Mouse (Mus musculus) C2C12 (cell line): ENCODE results near the gene Hspa1b. TPM values are rescaled to one million over a fixed set of nuclear protein-coding genes. Genes with fewer than 3 reads are reported as not detected.
"Not testable (repeated sequence)": the region's sequence is repeated elsewhere in the genome, so short reads cannot be mapped to it uniquely, and the experiment has no call there.

Experiments
- H3K27me3 ChIP-seq: one replicate; pipeline ENCODE4 v1.6.1; 2011; ENCODE audit not compliant: control insufficient read depth, insufficient read depth, insufficient read length
- H3K36me3 ChIP-seq: one replicate; pipeline ENCODE4 v1.6.1; 2011; ENCODE audit not compliant: control insufficient read depth, insufficient read depth
- H3K4me3 ChIP-seq: one replicate; pipeline ENCODE4 v1.5.1; 2011; ENCODE audit warnings: mild to moderate bottlenecking, control low read depth; ENCODE audit not compliant: poor library complexity, insufficient read depth, severe bottlenecking
- H3K79me2 ChIP-seq: one replicate; pipeline ENCODE4 v1.6.1; 2011; ENCODE audit not compliant: control insufficient read depth, insufficient read depth
- H3K79me3 ChIP-seq: one replicate; pipeline ENCODE4 v1.6.1; 2011; ENCODE audit warnings: low read depth, control low read depth
- H3ac ChIP-seq: one replicate; pipeline ENCODE3; 2011; ENCODE audit warnings: low read depth; ENCODE audit not compliant: control insufficient read depth, insufficient read length
- CEBPB ChIP-seq: IDR thresholded peaks from one replicate; pipeline ENCODE4 v1.6.1; 2011; ENCODE audit warnings: low read depth, mild to moderate bottlenecking, control low read depth, moderate library complexity
- CTCF ChIP-seq: IDR thresholded peaks from one replicate; pipeline ENCODE4 v1.5.1; 2011; ENCODE audit not compliant: control insufficient read depth, insufficient read depth, insufficient read length
- FOSL1 ChIP-seq: IDR thresholded peaks from one replicate; pipeline ENCODE4 v1.8.0; 2011; ENCODE audit warnings: mild to moderate bottlenecking, low read length; ENCODE audit not compliant: poor library complexity, insufficient read depth, severe bottlenecking
- MAX ChIP-seq: IDR thresholded peaks from one replicate; pipeline ENCODE4 v1.6.1; 2011; ENCODE audit warnings: mild to moderate bottlenecking, control low read depth
- MYOD1 ChIP-seq: IDR thresholded peaks from one replicate; pipeline ENCODE4 v1.6.1; 2011; ENCODE audit warnings: low read depth; ENCODE audit not compliant: control insufficient read depth, insufficient read length
- MYOG ChIP-seq: IDR thresholded peaks from one replicate; pipeline ENCODE4 v1.6.1; 2011; ENCODE audit not compliant: control insufficient read depth, insufficient read length; ENCODE audit errors: extremely low read depth
- USF1 ChIP-seq: IDR thresholded peaks from one replicate; pipeline ENCODE4 v1.6.1; 2011; ENCODE audit warnings: low read depth, mild to moderate bottlenecking, control low read depth, moderate library complexity
- polyA plus RNA-seq: library from polyadenylated mRNA; unstranded; fragments of >200 nt; fragmentation: generic; extraction: Trizol; gene quantifications from one replicate; pipeline ENCODE4 v1.2.1, GENCODE M21; 2012; ENCODE audit warnings: missing spikeins

Hspa1b gene
- polyA plus RNA-seq, 1 experiment = 22.6 TPM

- Histone ChIP-seq H3ac (peak within 1 kb of the TSS; percentile 89), H3K27me3 (no peaks in the 10 kb centered on the region), H3K36me3 (peaks cover 24% of the 10 kb centered on the region), H3K79me2 (peaks cover 62% of the 10 kb centered on the region), H3K79me3 (peaks cover 43% of the 10 kb centered on the region), H3K4me3 (peak within 1 kb of the TSS; percentile 98)
- TF ChIP-seq MYOD1 (no peak), MYOG (no peak), USF1 (no peak), FOSL1 (no peak), CEBPB (no peak), CTCF (no peak), MAX (peak; percentile 67)
Observed at GRCm38 (mm10) chr17:34981690-34982180, 22.7 kb upstream of the Hspa1b start, which contains the start of gene Lsm2. Gene Lsm2, plus strand, starts transcription at chr17:34981862.

GRCm38 (mm10) chr17:34980655-34981054 lies 21.6 kb upstream of the Hspa1b start:
- TF ChIP-seq FOSL1 = no peak
- TF ChIP-seq MYOG = no peak
- no peak for TF ChIP-seq CTCF
- no peak for TF ChIP-seq MAX
- TF ChIP-seq CEBPB = no peak
- Histone ChIP-seq H3K79me2 (peaks cover 60% of the 10 kb centered on the region), H3K4me3 (peak overlapping the region; percentile 98), H3K79me3 (peaks cover 43% of the 10 kb centered on the region), H3K36me3 (peaks cover 13% of the 10 kb centered on the region), H3K27me3 (no peaks in the 10 kb centered on the region), H3ac (peak overlapping the region; percentile 83)

GRCm38 (mm10) chr17:34979631-34980030 lies 20.6 kb upstream of the Hspa1b start:
- H3K4me3 ChIP-seq = no peak overlapping the region
- no peak overlapping the region for H3ac ChIP-seq
- no peaks in the 10 kb centered on the region for H3K27me3 ChIP-seq
- TF ChIP-seq CTCF (no peak), MAX (no peak), MYOD1 (no peak), MYOG (no peak), FOSL1 (no peak), USF1 (no peak), CEBPB (no peak)
- peaks cover 38% of the 10 kb centered on the region for H3K79me3 ChIP-seq
- H3K36me3 ChIP-seq = peaks cover 3% of the 10 kb centered on the region
- peaks cover 50% of the 10 kb centered on the region for H3K79me2 ChIP-seq

- H3K4me3 ChIP-seq = no peak overlapping the region
- peaks cover 26% of the 10 kb centered on the region for H3K79me3 ChIP-seq
- peaks cover under 1% of the 10 kb centered on the region for H3K36me3 ChIP-seq
- H3K79me2 ChIP-seq = peaks cover 36% of the 10 kb centered on the region
- H3ac ChIP-seq = no peak overlapping the region
- no peaks in the 10 kb centered on the region for H3K27me3 ChIP-seq
- no peak for TF ChIP-seq MAX
Observed at GRCm38 (mm10) chr17:34978239-34978638, 19.2 kb upstream of the Hspa1b start.

- TF ChIP-seq FOSL1 (no peak), CEBPB (no peak), USF1 (no peak), MYOG (no peak), MAX (no peak), MYOD1 (no peak), CTCF (no peak)
- Histone ChIP-seq H3K27me3 (no peaks in the 10 kb centered on the region), H3K79me2 (peaks cover 23% of the 10 kb centered on the region), H3K79me3 (peaks cover 13% of the 10 kb centered on the region), H3K36me3 (no peaks in the 10 kb centered on the region), H3ac (no peak overlapping the region), H3K4me3 (no peak overlapping the region)
Observed at GRCm38 (mm10) chr17:34977000-34977399, 18.0 kb upstream of the Hspa1b start.

- no peaks in the 10 kb centered on the region for H3K27me3 ChIP-seq
- no peak overlapping the region for H3K4me3 ChIP-seq
- no peak overlapping the region for H3ac ChIP-seq
- H3K79me2 ChIP-seq = peaks cover 12% of the 10 kb centered on the region
- no peak for TF ChIP-seq MAX
- no peak for TF ChIP-seq MYOD1
- no peak for TF ChIP-seq CEBPB
- TF ChIP-seq USF1 = no peak
- TF ChIP-seq CTCF = no peak
- peaks cover 7% of the 10 kb centered on the region for H3K79me3 ChIP-seq
- no peaks in the 10 kb centered on the region for H3K36me3 ChIP-seq
Observed at GRCm38 (mm10) chr17:34975581-34976492, 16.8 kb upstream of the Hspa1b start.

- H3K79me2 ChIP-seq, H3K36me3 ChIP-seq, H3K4me3 ChIP-seq, H3K27me3 ChIP-seq, H3K79me3 ChIP-seq, H3ac ChIP-seq: not testable (repeated sequence)
Observed at GRCm38 (mm10) chr17:34972069-34972749, 13.2 kb upstream of the Hspa1b start, which contains the start of the genes Hspa1a and Hspa1l. Gene Hspa1a, minus strand, starts transcription at chr17:34972156. Gene Hspa1l, plus strand, starts transcription at chr17:34972703.

- not testable (repeated sequence) for H3K4me3 ChIP-seq, H3K27me3 ChIP-seq, H3ac ChIP-seq, H3K79me2 ChIP-seq, H3K36me3 ChIP-seq, H3K79me3 ChIP-seq
Observed at GRCm38 (mm10) chr17:34971694-34972068, 12.6 kb upstream of the Hspa1b start.

GRCm38 (mm10) chr17:34970850-34971249 lies 11.8 kb upstream of the Hspa1b start:
- H3K79me2 ChIP-seq, H3K27me3 ChIP-seq, H3K36me3 ChIP-seq, H3K4me3 ChIP-seq, H3K79me3 ChIP-seq, H3ac ChIP-seq: not testable (repeated sequence)
